Mouse (Mus musculus): ENCODE data around the gene Ptpn23. TPM values are rescaled to one million over a fixed set of nuclear protein-coding genes. Genes with fewer than 3 reads are reported as not detected.

The Ptpn23 gene
- polyA plus RNA-seq, 1 experiment: 89.5 TPM

DNA sequence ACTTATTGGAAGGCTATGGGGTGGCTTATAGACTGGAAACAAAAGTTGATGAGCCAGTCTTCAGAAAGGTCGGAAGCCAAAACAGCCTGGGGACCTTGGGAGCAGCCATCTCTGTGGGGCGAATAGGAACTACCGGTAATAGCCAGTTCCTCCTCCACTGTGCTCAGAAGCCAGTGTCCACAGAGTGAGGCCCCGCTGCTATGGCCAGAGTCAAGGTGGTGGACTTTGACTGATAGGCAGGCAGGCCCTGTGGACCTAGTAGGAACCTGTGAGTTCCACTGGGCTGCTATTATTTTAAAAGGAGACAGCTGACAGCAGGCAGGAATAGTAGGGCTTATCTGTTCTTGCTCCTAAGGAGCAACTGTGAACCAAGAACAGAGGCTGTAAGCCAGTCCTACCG lies 57.4 kb downstream of the Ptpn23 start:
- TF ChIP-seq GATA1 (IDR thresholded peaks at IDR 0.05; ENCODE audit: low read length): no peak

DNA sequence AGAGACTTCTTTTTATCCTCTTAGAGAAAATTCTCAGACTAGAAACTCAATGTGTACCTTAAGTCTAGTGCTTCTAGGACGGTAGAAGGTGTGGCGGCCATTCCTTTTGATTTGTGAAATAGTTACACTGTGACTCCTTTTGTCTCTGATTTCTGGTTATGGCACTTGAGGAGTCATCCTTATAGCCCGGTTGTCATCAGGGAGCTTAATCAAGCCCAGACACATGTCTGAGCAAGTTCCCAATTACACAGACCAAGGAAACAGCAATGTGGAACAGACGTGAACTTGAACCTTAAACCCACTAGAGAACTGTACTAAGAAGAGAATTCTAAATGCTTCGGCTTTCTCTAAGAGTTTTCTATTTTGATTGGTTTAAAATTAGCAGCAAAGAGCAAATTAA lies 57.8 kb downstream of the Ptpn23 start:
- TF ChIP-seq GATA1 (IDR thresholded peaks at IDR 0.05; ENCODE audit: low read length): no peak

DNA sequence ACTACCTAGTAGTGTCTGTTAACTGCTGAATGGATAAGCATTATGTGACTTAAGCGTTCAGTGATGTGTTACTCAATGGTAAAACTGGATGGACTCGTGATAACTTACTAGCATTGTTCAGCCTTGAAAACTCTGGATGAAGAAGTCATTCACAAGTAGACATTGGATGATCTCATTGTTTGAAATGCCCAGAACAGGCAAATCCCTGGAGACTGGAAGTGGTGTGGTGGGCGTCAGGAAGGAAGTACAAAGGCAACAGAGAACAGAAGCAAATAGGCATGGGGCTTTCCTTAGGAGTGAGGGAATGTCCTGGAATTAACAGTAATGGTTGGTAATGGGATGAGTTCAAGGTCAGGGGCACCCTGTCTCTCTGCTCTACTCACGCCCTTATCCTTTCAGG lies 59.1 kb downstream of the Ptpn23 start:
- no peak for TF ChIP-seq GATA1 (IDR thresholded peaks at IDR 0.05; ENCODE audit: low read length)

DNA sequence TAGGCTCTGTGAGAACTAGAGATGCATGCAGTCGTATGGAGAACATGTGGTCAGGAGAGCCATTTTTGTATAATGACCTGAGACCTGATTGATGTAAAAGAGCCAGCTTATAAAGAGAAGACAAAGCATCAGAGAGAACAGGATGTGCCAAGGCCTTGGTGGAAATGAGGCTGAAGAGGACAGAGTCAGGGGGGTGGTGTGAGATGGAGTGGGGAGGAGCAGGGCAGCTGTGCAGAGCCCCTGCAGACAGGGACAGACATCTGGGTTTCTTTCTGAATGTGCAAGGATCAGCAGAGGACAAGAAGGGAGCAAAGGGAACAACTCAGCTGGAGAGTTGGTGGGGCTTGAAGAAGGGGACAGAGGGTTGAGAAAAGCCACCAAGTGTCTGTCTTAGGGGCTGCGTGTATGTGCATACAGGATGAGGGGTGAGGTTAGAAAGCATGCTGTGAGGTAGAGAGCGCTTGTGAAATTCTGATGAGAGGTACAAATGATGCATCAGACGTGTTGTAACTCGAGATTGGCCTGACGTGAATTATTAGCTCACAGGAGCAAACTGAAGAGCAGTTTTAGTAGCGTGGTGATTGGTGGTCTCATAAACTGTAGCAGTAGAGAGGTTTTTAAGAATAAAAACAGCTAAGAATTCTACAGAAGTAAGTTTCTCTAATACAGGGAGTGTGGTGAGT lies 62.8 kb downstream of the Ptpn23 start:
- no peak for TF ChIP-seq GATA1 (IDR thresholded peaks at IDR 0.05; ENCODE audit: low read length)

DNA sequence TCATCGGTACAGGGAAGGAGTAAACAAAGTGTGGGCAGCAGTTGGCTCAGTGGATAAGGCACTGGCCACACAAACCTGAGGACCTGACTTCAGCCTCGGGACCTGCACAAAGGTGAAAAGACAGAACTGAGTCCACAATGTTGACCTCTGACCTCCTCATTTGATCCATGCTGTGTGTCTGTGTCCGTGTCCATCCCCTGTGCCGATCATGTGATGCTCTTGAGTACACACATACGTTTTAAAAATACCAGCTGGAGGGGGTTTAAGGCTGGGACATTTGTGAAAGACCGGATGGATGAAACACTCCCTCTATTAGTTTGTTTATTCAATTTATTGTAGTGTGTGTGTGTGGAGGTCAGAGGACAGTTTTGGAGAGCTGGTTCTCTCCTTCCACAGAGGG lies 64.2 kb downstream of the Ptpn23 start:
- TF ChIP-seq GATA1 (IDR thresholded peaks at IDR 0.05; ENCODE audit: low read length): no peak

DNA sequence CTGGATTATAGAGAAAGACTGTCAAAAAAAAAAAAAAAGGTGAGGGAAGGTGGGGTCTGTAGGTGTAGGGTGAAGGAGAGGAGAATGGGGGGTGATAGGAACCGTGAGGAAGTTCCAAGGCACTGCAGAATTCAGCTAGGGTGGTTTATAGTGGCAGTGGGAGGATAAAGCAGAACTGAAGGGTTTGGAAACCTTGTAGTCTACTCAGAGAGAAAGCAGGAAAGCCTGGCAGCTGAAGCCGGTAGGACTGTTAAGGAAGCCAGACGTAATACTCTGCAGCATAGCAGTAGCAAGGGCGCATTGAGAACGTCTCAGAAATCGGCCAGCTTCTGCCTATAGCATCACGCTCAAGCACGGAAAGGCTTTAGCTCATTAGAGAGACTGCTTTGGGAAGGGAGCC lies 66.0 kb downstream of the Ptpn23 start:
- no peak for TF ChIP-seq GATA1 (IDR thresholded peaks at IDR 0.05; ENCODE audit: low read length)

DNA sequence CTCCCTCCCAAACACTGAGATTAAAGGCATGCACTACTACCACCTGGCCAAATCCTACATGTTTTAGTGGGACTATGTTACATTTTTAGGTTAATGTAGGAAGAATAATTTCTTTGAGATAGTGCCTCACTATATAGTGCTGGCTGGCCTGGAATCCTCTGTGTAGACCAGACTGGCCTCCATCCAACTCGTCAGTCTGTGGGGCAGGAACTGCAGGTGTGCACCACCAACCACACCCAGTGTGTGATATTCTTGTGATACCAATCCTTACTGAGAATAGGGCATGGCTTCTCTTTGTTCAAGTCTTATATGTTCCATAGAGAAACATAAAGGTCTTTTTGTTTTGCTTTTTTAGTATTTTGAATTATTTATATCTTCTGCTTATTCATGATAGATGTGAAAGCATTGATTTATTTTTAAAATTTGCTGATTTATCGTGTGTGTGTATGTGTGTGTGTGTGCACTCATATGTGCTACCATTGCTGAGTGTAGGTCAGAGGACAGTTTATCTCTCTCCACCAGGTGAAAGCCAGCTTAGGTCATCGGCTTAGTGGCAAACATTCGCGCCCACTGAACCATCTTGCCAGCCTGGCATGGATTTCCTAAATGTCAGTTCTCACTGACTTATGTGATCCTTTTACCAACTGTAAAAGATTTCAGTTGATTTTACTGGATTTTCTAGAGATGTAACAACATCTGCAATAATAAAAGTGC lies 67.8 kb downstream of the Ptpn23 start:
- no peak for TF ChIP-seq GATA1 (IDR thresholded peaks at IDR 0.05; ENCODE audit: low read length)

Other genes starting within 250 kb of the Ptpn23 start
- 0.21 and 0.23 TPM in 2 replicates for gene Cspg5, start 164.4 kb downstream of the Ptpn23 start, polyA plus RNA-seq (2012)
- gene Elp6, start 103.0 kb downstream of the Ptpn23 start, polyA plus RNA-seq (2012): 22.2 and 22.8 TPM in 2 replicates
- gene Scap, start 74.9 kb downstream of the Ptpn23 start, polyA plus RNA-seq (2012): 278 and 318 TPM in 2 replicates
- not detected in 2 replicates for gene Ngp, start 11.5 kb upstream of the Ptpn23 start, polyA plus RNA-seq (2012)
- gene Klhl18, start 68.5 kb upstream of the Ptpn23 start, polyA plus RNA-seq (2012): 5.5 and 6.6 TPM in 2 replicates
- 0.02 TPM in 1 of 2 replicates, not detected in the other for gene Kif9, start 68.7 kb upstream of the Ptpn23 start, polyA plus RNA-seq (2012)
- 12.2 and 40.5 TPM in 2 replicates for gene Setd2, start 124.4 kb upstream of the Ptpn23 start, polyA plus RNA-seq (2012)
- 3.2 and 4.1 TPM in 2 replicates for gene Nradd, start 216.2 kb upstream of the Ptpn23 start, polyA plus RNA-seq (2012)
- 82.0 and 88.5 TPM in 2 replicates for gene Nbeal2, start 245.9 kb upstream of the Ptpn23 start, polyA plus RNA-seq (2012)
- 420 and 613 TPM in 2 replicates for gene Ccdc12, start 248.3 kb upstream of the Ptpn23 start, polyA plus RNA-seq (2012)

All from G1E-ER4 (cell line).